Mouse (Mus musculus): ENCODE data around the gene Il1rapl1.

Il1rapl1 gene

GRCm38 (mm10) chrX:87655644-87656043 lies 459.8 kb downstream of the Il1rapl1 start:
- DNase-seq (ENCODE audit: inconsistent ontology term) = peak; percentile 2

GRCm38 (mm10) chrX:87600914-87601313 lies 514.5 kb downstream of the Il1rapl1 start:
- DNase-seq (ENCODE audit: inconsistent ontology term) = peak; percentile 59

DNA sequence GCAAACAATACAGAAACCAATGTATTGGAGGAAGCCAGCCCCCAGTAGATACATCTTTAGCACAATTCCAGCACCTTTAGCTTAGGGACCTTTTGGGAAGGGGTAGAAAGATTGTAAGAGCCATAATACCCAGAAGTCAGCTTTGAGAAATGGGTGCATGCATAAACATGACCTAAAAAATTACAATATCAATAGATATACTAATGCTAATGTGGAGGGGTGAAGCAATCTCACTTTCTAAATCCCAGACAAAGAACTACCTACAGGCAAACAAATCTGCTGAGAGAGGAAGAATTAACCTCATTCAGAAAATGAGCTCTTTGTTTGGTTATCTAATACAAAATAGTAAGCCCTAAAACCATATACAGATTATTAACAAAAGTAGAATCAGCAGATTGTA lies 607.4 kb downstream of the Il1rapl1 start:
- no peak for DNase-seq (ENCODE audit: inconsistent ontology term)

GRCm38 (mm10) chrX:87502604-87503003 lies 612.8 kb downstream of the Il1rapl1 start:
- DNase-seq (ENCODE audit: inconsistent ontology term) = no peak

DNA sequence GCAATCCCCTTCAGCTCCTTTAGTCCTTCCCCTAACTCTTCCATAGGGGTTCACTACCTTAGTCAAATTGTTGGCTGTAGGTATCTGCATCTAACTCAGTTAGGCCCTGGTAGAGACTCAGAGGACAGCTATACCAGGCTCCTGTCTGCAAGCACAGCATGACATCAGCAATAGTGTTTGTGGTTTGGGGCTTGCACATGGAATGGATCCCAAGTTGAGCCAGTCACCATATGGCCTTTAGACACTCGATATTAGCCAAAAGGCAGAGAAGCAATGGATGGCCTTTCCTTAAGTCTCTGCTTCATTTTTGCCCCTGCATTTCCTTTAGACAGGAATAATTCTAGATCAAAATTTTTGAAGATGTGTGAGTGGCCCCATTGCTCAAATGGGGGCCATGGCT lies 632.0 kb downstream of the Il1rapl1 start:
- DNase-seq (ENCODE audit: inconsistent ontology term) = no peak

GRCm38 (mm10) chrX:87238191-87238590 lies 877.3 kb downstream of the Il1rapl1 start:
- DNase-seq (ENCODE audit: inconsistent ontology term) = peak; percentile 84

GRCm38 (mm10) chrX:87225280-87225679 lies 890.2 kb downstream of the Il1rapl1 start:
- DNase-seq (ENCODE audit: inconsistent ontology term) = no peak

- peak; percentile 63 for DNase-seq (ENCODE audit: inconsistent ontology term)
Measured at GRCm38 (mm10) chrX:87002296-87002695, 1113.1 kb downstream of the Il1rapl1 start.

GRCm38 (mm10) chrX:86955126-86955525 lies 1160.3 kb downstream of the Il1rapl1 start:
- DNase-seq (ENCODE audit: inconsistent ontology term) = peak; percentile 61

DNA sequence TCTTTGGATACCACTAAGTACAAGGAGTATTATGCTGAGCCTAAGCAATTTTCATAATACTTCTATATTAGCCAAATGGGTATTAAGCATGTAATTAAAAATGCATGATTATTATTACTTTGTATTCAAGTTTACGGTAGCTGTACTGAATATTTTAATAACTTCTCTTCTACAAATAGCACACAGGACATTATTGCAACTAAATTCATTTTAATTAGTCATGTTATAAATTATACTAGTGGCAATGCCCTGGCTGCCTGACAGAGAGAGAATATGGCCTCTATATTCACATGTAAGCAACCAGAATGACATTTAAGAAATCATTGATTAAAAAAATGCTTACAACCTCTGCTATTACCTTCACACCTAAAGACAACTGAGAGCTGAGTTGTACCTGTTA lies 1160.8 kb downstream of the Il1rapl1 start:
- no peak for DNase-seq (ENCODE audit: inconsistent ontology term)

- DNase-seq (ENCODE audit: inconsistent ontology term) = no peak
Measured at GRCm38 (mm10) chrX:86950940-86951339, 1164.5 kb downstream of the Il1rapl1 start.

DNA sequence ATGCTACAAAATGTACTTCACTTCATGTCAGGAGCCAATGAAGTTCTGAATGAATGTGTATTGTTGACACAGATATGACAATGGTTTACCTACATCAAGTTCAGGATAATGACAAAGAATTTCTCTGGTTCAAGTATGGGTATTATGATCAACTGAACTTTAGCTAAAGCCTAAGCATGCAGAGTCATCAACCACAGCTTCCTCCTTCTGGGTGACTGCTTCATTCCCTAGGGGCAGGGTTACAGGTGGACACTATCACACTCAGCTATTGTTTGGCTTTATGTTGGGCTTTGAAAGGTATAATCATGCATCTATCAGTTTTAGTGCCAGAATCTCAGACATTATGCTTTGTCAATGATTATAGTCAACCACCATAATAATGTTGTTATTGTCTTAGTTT lies 1166.3 kb downstream of the Il1rapl1 start:
- DNase-seq (ENCODE audit: inconsistent ontology term) = no peak

DNA sequence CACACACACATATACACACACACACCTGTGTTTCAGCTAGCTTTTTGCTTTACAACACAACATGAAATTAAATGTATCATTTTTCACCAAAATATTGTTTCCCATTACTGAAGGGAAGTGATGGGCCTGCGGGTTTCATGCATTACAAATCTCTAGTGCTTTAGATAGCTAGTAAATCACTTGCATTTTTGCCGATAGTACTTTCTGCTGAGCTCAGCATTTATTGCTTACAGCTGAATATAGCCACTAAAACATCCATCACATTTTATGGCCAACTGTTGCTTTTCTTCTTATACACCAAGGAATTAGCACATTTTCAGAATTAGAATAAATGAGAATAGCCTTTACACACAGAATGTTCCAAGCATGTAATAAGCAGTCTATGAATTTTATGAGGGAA lies 1260.6 kb downstream of the Il1rapl1 start:
- no peak for DNase-seq (ENCODE audit: inconsistent ontology term)

DNA sequence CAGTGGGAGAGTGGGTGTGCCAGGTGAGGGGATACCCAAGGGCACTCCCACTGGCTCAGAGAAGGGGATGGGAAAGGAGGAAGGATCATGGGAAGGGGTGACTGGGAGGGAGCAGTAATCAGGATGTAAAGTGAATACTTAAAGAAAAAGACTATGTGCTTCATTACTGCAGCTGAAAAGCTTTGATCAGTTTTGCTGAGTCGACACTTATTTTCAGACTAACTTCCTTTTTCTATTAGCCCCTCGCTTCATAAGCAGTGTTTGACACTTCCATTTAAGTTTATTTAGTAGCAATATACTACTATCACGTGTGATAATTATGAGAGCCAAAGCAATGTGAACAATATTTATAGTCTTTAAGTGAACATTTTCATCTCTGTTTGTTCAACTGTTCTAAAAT lies 1307.2 kb downstream of the Il1rapl1 start:
- no peak for DNase-seq (ENCODE audit: inconsistent ontology term)

DNA sequence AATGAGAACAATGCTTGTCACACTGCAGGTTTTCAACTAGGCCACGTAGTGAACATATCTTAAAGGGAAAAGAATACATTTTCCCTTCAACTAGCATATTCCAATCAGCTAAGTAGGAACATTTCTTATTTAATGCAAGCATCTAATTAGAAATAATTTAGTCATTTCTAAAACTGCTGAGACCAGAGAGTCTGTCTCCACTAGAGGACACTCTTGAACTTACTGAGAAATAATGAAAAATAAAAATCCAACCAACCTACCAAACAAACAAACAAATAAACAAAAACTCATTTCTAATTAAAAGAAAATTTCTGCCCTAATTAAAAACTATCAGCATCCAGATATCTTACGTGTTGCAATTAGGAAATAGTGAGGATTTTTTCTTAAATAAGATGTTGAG lies 1312.7 kb downstream of the Il1rapl1 start:
- DNase-seq (ENCODE audit: inconsistent ontology term) = no peak

DNA sequence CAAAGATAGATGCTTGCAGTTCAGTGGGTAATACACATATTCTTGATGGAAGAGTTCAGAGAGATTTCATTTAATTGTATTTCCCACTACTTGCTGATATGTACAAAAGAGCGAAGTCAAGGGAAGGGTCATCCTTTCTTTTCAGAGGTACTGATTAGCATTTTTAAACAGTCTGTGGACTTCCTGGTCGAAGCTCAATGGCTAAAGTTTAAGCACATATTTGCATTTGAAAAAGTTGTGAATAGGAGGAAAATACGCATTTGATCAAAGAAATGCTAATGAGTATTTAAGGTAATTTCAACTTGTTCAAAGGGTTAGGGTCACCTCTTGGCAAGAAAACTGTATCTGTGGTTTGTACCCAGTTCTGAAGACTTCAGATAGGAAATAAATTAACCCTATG lies 1386.6 kb downstream of the Il1rapl1 start:
- DNase-seq (ENCODE audit: inconsistent ontology term) = no peak

Data from Muller cell, postnatal 12 days (primary cell).